Mouse (Mus musculus): ENCODE data around the gene Slc8a2. TPM values are rescaled to one million over a fixed set of nuclear protein-coding genes. Genes with fewer than 3 reads are reported as not detected.

Slc8a2 gene
- polyA plus RNA-seq, 2 experiments, result 0.08 TPM; not detected in 1

- no peak overlapping the region for H3K9ac ChIP-seq (replicated peaks)
- 43% methylated on average over 9 of the region's 9 CpGs for WGBS (ENCODE audit: insufficient replicate concordance)
- no peak overlapping the region for H3K27ac ChIP-seq
- no peaks in the 10 kb centered on the region for H3K27me3 ChIP-seq (ENCODE audit: control insufficient read depth, insufficient read depth, low read length)
- H3K4me1 ChIP-seq (replicated peaks; ENCODE audit: control insufficient read depth in 2 of 2, insufficient read depth in 2 of 2, low read length in 1 of 2), result no peaks in the 10 kb centered on the region
- TF ChIP-seq EP300 (IDR thresholded peaks at IDR 0.05; ENCODE audit: low read depth), result no peak
- TF ChIP-seq CTCF (IDR thresholded peaks at IDR 0.05; ENCODE audit: low read depth), result no peak
- no peaks in the 10 kb centered on the region for H3K36me3 ChIP-seq (replicated peaks; ENCODE audit: control insufficient read depth, insufficient read depth, low read depth)
- DNase-seq (ENCODE audit: low read depth in 3 of 3, low spot score in 3 of 3), result no peak
- no peaks in the 10 kb centered on the region for H3K9me3 ChIP-seq (ENCODE audit: control insufficient read depth, low read length)
- no peak for ATAC-seq (ENCODE audit: insufficient read depth)
- H3K4me2 ChIP-seq (ENCODE audit: low read depth), result no peak overlapping the region
- no peak overlapping the region for H3K4me3 ChIP-seq (ENCODE audit: insufficient read depth in 1 of 2, low read depth in 2 of 2, low read length in 2 of 2)
Observed at GRCm38 (mm10) chr7:16150191-16151145, 20.8 kb downstream of the Slc8a2 start.

GRCm38 (mm10) chr7:16153522-16153921 is 23.9 kb downstream of the Slc8a2 start:
- TF ChIP-seq EP300 (IDR thresholded peaks at IDR 0.05; ENCODE audit: low read depth), result no peak
- TF ChIP-seq CTCF (IDR thresholded peaks at IDR 0.05; ENCODE audit: low read depth), result peak; percentile 87
- no peaks in the 10 kb centered on the region for H3K9me3 ChIP-seq (ENCODE audit: control insufficient read depth, low read length)
- H3K4me3 ChIP-seq (ENCODE audit: insufficient read depth in 1 of 2, low read depth in 2 of 2, low read length in 2 of 2), result no peak overlapping the region
- WGBS (ENCODE audit: insufficient replicate concordance), result 14% methylated on average over 10 of the region's 10 CpGs
- H3K9ac ChIP-seq (replicated peaks), result no peak overlapping the region
- ATAC-seq (ENCODE audit: insufficient read depth) (0 out of 2 replicates have a peak, but pooled peaks have one; percentile 41), DNase-seq (ENCODE audit: low read depth in 3 of 3, low spot score in 3 of 3) (peak in 2 of 3 experiments; percentile 20 to 33)
- no peaks in the 10 kb centered on the region for H3K4me1 ChIP-seq (replicated peaks; ENCODE audit: control insufficient read depth in 2 of 2, insufficient read depth in 2 of 2, low read length in 1 of 2)
- no peak overlapping the region for H3K4me2 ChIP-seq (ENCODE audit: low read depth)
- peaks cover 6% of the 10 kb centered on the region for H3K27me3 ChIP-seq (ENCODE audit: control insufficient read depth, insufficient read depth, low read length)
- no peaks in the 10 kb centered on the region for H3K36me3 ChIP-seq (replicated peaks; ENCODE audit: control insufficient read depth, insufficient read depth, low read depth)
- H3K27ac ChIP-seq, result no peak overlapping the region

- Histone ChIP-seq H3K9ac (replicated peaks) (no peak overlapping the region), H3K4me3 (ENCODE audit: insufficient read depth in 1 of 2, low read depth in 2 of 2, low read length in 2 of 2) (no peak overlapping the region), H3K27ac (no peak overlapping the region), H3K36me3 (replicated peaks; ENCODE audit: control insufficient read depth, insufficient read depth, low read depth) (no peaks in the 10 kb centered on the region), H3K27me3 (ENCODE audit: control insufficient read depth, insufficient read depth, low read length) (peaks cover 17% of the 10 kb centered on the region), H3K4me1 (replicated peaks; ENCODE audit: control insufficient read depth in 2 of 2, insufficient read depth in 2 of 2, low read length in 1 of 2) (no peaks in the 10 kb centered on the region), H3K4me2 (ENCODE audit: low read depth) (no peak overlapping the region), H3K9me3 (ENCODE audit: control insufficient read depth, low read length) (no peaks in the 10 kb centered on the region)
- TF ChIP-seq EP300 (IDR thresholded peaks at IDR 0.05; ENCODE audit: low read depth), result no peak
- TF ChIP-seq CTCF (IDR thresholded peaks at IDR 0.05; ENCODE audit: low read depth), result no peak
- DNase-seq (ENCODE audit: low read depth in 3 of 3, low spot score in 3 of 3) (no peak), ATAC-seq (ENCODE audit: insufficient read depth) (no peak)
- 46% methylated on average over 9 of the region's 9 CpGs for WGBS (ENCODE audit: insufficient replicate concordance)
Observed at GRCm38 (mm10) chr7:16155132-16155872, 25.7 kb downstream of the Slc8a2 start.

GRCm38 (mm10) chr7:16156105-16156714 is 26.6 kb downstream of the Slc8a2 start:
- no peak for ATAC-seq (ENCODE audit: insufficient read depth)
- Histone ChIP-seq H3K4me1 (replicated peaks; ENCODE audit: control insufficient read depth in 2 of 2, insufficient read depth in 2 of 2, low read length in 1 of 2) (no peaks in the 10 kb centered on the region), H3K9me3 (ENCODE audit: control insufficient read depth, low read length) (no peaks in the 10 kb centered on the region), H3K27me3 (ENCODE audit: control insufficient read depth, insufficient read depth, low read length) (peaks cover 17% of the 10 kb centered on the region), H3K36me3 (replicated peaks; ENCODE audit: control insufficient read depth, insufficient read depth, low read depth) (no peaks in the 10 kb centered on the region), H3K27ac (no peak overlapping the region), H3K9ac (replicated peaks) (no peak overlapping the region), H3K4me3 (ENCODE audit: insufficient read depth in 1 of 2, low read depth in 2 of 2, low read length in 2 of 2) (no peak overlapping the region), H3K4me2 (ENCODE audit: low read depth) (no peak overlapping the region)
- DNase-seq (ENCODE audit: low read depth in 3 of 3, low spot score in 3 of 3), result no peak
- WGBS (ENCODE audit: insufficient replicate concordance), result 29% methylated on average over 8 of the region's 8 CpGs
- TF ChIP-seq EP300 (IDR thresholded peaks at IDR 0.05; ENCODE audit: low read depth), result no peak
- TF ChIP-seq CTCF (IDR thresholded peaks at IDR 0.05; ENCODE audit: low read depth), result no peak

Data from liver, embryonic 14.5 days (tissue).